Mouse (Mus musculus): ENCODE data around the gene Dlk1.

Gene Dlk1

GRCm38 (mm10) chr12:109502360-109503040, 49.9 kb downstream of the Dlk1 start:
- H3K36me3 ChIP-seq (ENCODE audit: insufficient read depth, low read length), result peaks cover 9% of the 10 kb centered on the region
- H3K27me3 ChIP-seq (ENCODE audit: insufficient read depth, low read length), result no peaks in the 10 kb centered on the region
- no peaks in the 10 kb centered on the region for H3K9me3 ChIP-seq (ENCODE audit: low read length)
- no peak overlapping the region for H3K4me3 ChIP-seq (replicated peaks; ENCODE audit: low read length)
- TF ChIP-seq POU5F1 (IDR thresholded peaks at IDR 0.05; ENCODE audit: borderline replicate concordance, low read length) (no peak), CTCF (conservative IDR thresholded peaks at IDR 0.05; ENCODE audit: low read length) (no peak), NANOG (IDR thresholded peaks at IDR 0.05; ENCODE audit: borderline replicate concordance, low read length) (no peak)
- peaks cover 14% of the 10 kb centered on the region for H3K4me1 ChIP-seq (replicated peaks; ENCODE audit: low read depth, low read length)

- Histone ChIP-seq H3K36me3 (ENCODE audit: insufficient read depth, low read length) (peaks cover 28% of the 10 kb centered on the region), H3K27me3 (ENCODE audit: insufficient read depth, low read length) (peaks cover 8% of the 10 kb centered on the region; the same call in 1 of the 2 replicates), H3K4me1 (replicated peaks; ENCODE audit: low read depth, low read length) (peaks cover 20% of the 10 kb centered on the region), H3K9me3 (ENCODE audit: low read length) (no peaks in the 10 kb centered on the region), H3K4me3 (replicated peaks; ENCODE audit: low read length) (no peak overlapping the region)
- TF ChIP-seq NANOG (IDR thresholded peaks at IDR 0.05; ENCODE audit: borderline replicate concordance, low read length), result no peak
- no peak for TF ChIP-seq CTCF (conservative IDR thresholded peaks at IDR 0.05; ENCODE audit: low read length)
- no peak for TF ChIP-seq POU5F1 (IDR thresholded peaks at IDR 0.05; ENCODE audit: borderline replicate concordance, low read length)
Observed at GRCm38 (mm10) chr12:109507693-109508092, 55.1 kb downstream of the Dlk1 start.

- Histone ChIP-seq H3K9me3 (ENCODE audit: low read length) (no peaks in the 10 kb centered on the region), H3K27me3 (ENCODE audit: insufficient read depth, low read length) (peaks cover 8% of the 10 kb centered on the region; the same call in 1 of the 2 replicates), H3K4me3 (replicated peaks; ENCODE audit: low read length) (no peak overlapping the region), H3K4me1 (replicated peaks; ENCODE audit: low read depth, low read length) (peaks cover 26% of the 10 kb centered on the region), H3K36me3 (ENCODE audit: insufficient read depth, low read length) (peaks cover 28% of the 10 kb centered on the region)
- no peak for TF ChIP-seq NANOG (IDR thresholded peaks at IDR 0.05; ENCODE audit: borderline replicate concordance, low read length)
- no peak for TF ChIP-seq CTCF (conservative IDR thresholded peaks at IDR 0.05; ENCODE audit: low read length)
- no peak for TF ChIP-seq POU5F1 (IDR thresholded peaks at IDR 0.05; ENCODE audit: borderline replicate concordance, low read length)
Observed at GRCm38 (mm10) chr12:109508495-109509454, 56.2 kb downstream of the Dlk1 start.

GRCm38 (mm10) chr12:109509531-109510137, 57.0 kb downstream of the Dlk1 start:
- H3K36me3 ChIP-seq (ENCODE audit: insufficient read depth, low read length), result peaks cover 34% of the 10 kb centered on the region
- TF ChIP-seq CTCF (conservative IDR thresholded peaks at IDR 0.05; ENCODE audit: low read length) (no peak), NANOG (IDR thresholded peaks at IDR 0.05; ENCODE audit: borderline replicate concordance, low read length) (no peak), POU5F1 (IDR thresholded peaks at IDR 0.05; ENCODE audit: borderline replicate concordance, low read length) (no peak)
- no peak overlapping the region for H3K4me3 ChIP-seq (replicated peaks; ENCODE audit: low read length)
- H3K27me3 ChIP-seq (ENCODE audit: insufficient read depth, low read length), result peaks cover 8% of the 10 kb centered on the region; the same call in 1 of the 2 replicates
- H3K9me3 ChIP-seq (ENCODE audit: low read length), result no peaks in the 10 kb centered on the region
- peaks cover 26% of the 10 kb centered on the region for H3K4me1 ChIP-seq (replicated peaks; ENCODE audit: low read depth, low read length)

- peaks cover 40% of the 10 kb centered on the region for H3K36me3 ChIP-seq (ENCODE audit: insufficient read depth, low read length)
- peaks cover 26% of the 10 kb centered on the region for H3K4me1 ChIP-seq (replicated peaks; ENCODE audit: low read depth, low read length)
- no peaks in the 10 kb centered on the region for H3K9me3 ChIP-seq (ENCODE audit: low read length)
- no peak overlapping the region for H3K4me3 ChIP-seq (replicated peaks; ENCODE audit: low read length)
- H3K27me3 ChIP-seq (ENCODE audit: insufficient read depth, low read length), result peaks cover 11% of the 10 kb centered on the region; the same call in 1 of the 2 replicates
- TF ChIP-seq CTCF (conservative IDR thresholded peaks at IDR 0.05; ENCODE audit: low read length) (no peak), POU5F1 (IDR thresholded peaks at IDR 0.05; ENCODE audit: borderline replicate concordance, low read length) (no peak), NANOG (IDR thresholded peaks at IDR 0.05; ENCODE audit: borderline replicate concordance, low read length) (no peak)
Observed at GRCm38 (mm10) chr12:109510247-109510646, 57.6 kb downstream of the Dlk1 start.

GRCm38 (mm10) chr12:109511456-109511855, 58.8 kb downstream of the Dlk1 start:
- TF ChIP-seq POU5F1 (IDR thresholded peaks at IDR 0.05; ENCODE audit: borderline replicate concordance, low read length) (no peak), CTCF (conservative IDR thresholded peaks at IDR 0.05; ENCODE audit: low read length) (no peak), NANOG (IDR thresholded peaks at IDR 0.05; ENCODE audit: borderline replicate concordance, low read length) (no peak)
- Histone ChIP-seq H3K4me1 (replicated peaks; ENCODE audit: low read depth, low read length) (peaks cover 24% of the 10 kb centered on the region), H3K27me3 (ENCODE audit: insufficient read depth, low read length) (peaks cover 11% of the 10 kb centered on the region; the same call in 1 of the 2 replicates), H3K36me3 (ENCODE audit: insufficient read depth, low read length) (peaks cover 52% of the 10 kb centered on the region), H3K9me3 (ENCODE audit: low read length) (no peaks in the 10 kb centered on the region), H3K4me3 (replicated peaks; ENCODE audit: low read length) (no peak overlapping the region)

DNA sequence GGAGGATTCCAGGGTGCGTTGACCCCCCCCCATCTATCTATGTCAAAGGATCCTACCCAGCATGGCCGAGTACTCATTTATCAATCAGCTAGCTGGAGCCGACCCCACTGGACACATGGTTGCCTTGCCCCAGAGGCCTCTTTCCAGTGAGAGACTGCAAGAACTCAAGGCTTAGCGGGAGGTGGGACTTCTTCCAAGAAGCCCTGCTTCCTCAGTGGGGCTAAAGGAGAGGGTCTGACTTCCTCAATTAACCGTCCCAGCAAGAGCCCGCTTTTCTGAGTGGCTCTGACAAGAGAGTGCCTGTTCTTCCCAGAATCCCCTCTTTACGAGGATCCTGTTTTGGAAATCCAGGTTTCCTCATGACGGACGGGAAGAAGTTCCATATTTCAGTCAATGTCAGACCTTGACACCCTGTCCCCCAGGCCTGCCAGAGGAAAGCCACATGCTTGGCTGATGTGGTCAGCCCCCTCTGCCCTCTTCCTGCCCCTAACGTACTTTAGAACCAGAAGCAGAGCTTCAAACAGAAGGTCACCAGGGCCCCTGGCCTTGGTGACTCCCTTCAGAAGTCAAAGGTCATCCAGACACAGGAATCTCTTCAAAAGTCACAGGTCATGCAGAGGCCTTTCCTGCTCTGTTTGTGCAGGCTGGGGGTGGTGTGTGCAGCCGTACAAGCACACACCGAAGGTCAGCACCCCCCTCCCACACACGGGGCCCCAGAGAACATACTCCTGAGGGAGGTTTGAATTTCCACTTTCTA, 59.7 kb downstream of the Dlk1 start:
- Histone ChIP-seq H3K4me3 (replicated peaks; ENCODE audit: low read length) (no peak overlapping the region), H3K4me1 (replicated peaks; ENCODE audit: low read depth, low read length) (peaks cover 27% of the 10 kb centered on the region), H3K27me3 (ENCODE audit: insufficient read depth, low read length) (peaks cover 11% of the 10 kb centered on the region; the same call in 1 of the 2 replicates), H3K9me3 (ENCODE audit: low read length) (no peaks in the 10 kb centered on the region), H3K36me3 (ENCODE audit: insufficient read depth, low read length) (peaks cover 60% of the 10 kb centered on the region)
- TF ChIP-seq CTCF (conservative IDR thresholded peaks at IDR 0.05; ENCODE audit: low read length) (no peak), POU5F1 (IDR thresholded peaks at IDR 0.05; ENCODE audit: borderline replicate concordance, low read length) (no peak), NANOG (IDR thresholded peaks at IDR 0.05; ENCODE audit: borderline replicate concordance, low read length) (no peak)
